In genomic region chr5:126723304-126724295, GRCm38 (mm10) we compare ENCODE assay signal across 30 mouse cellular contexts.
DNase-seq lines count a peak whose midpoint lies in the region; ATAC-seq and TF ChIP-seq lines count a peak whose summit lies in the region.
"Had no signal": no experiment of that assay in that cellular context is flagged by ENCODE, and none has a peak within 500 bp of the region (broad histone marks: within the 10 kb centered on the region; RNA-seq: fewer than 3 reads in every experiment).

No protein-coding gene starts in this region.

- H3ac ChIP-seq in myocyte (ENCODE audit: control insufficient read depth, insufficient read length): no peak overlapping the region

- no peaks in the 10 kb centered on the region for H3K27me3 ChIP-seq in megakaryocyte, embryonic 14.5 days (replicated peaks)
- no peaks in the 10 kb centered on the region for H3K27me3 ChIP-seq in myocyte (ENCODE audit: control insufficient read depth, insufficient read depth, insufficient read length)
- H3K27me3 ChIP-seq in intestine, embryonic 16.5 days (replicated peaks; ENCODE audit: control insufficient read depth, insufficient read depth, low read length): no peaks in the 10 kb centered on the region
- H3K27me3 ChIP-seq: forebrain, embryonic 15.5 days; heart, embryonic 13.5 days; hindbrain, embryonic 15.5 days; limb, embryonic 15.5 days; liver, embryonic 13.5 days had no signal

- no peak overlapping the region for H3K27ac ChIP-seq in intestine, embryonic 16.5 days (ENCODE audit: low read length)
- H3K27ac ChIP-seq: embryonic facial prominence, embryonic 13.5 days; forebrain, embryonic 15.5 days; heart, embryonic 13.5 days; hindbrain, embryonic 10.5 days; hindbrain, embryonic 15.5 days; limb, embryonic 10.5 days; limb, embryonic 15.5 days; liver, embryonic 13.5 days; stomach, postnatal 0 days had no signal

- H3K9me3 ChIP-seq in megakaryocyte, embryonic 14.5 days: peaks cover 66% of the 10 kb centered on the region
- H3K9me3 ChIP-seq in intestine, embryonic 16.5 days (ENCODE audit: control insufficient read depth, low read length): no peaks in the 10 kb centered on the region
- H3K9me3 ChIP-seq: embryonic facial prominence, embryonic 13.5 days; forebrain, embryonic 15.5 days; heart, embryonic 13.5 days; hindbrain, embryonic 10.5 days; hindbrain, embryonic 15.5 days; limb, embryonic 10.5 days; limb, embryonic 15.5 days had no signal

- H3K4me1 ChIP-seq in megakaryocyte, embryonic 14.5 days: no peaks in the 10 kb centered on the region
- no peaks in the 10 kb centered on the region for H3K4me1 ChIP-seq in intestine, embryonic 16.5 days (ENCODE audit: control insufficient read depth, insufficient read depth, low read length)
- H3K4me1 ChIP-seq: forebrain, embryonic 15.5 days; heart, embryonic 13.5 days; hindbrain, embryonic 10.5 days; hindbrain, embryonic 15.5 days; limb, embryonic 15.5 days; liver, embryonic 13.5 days had no signal

- DNase-seq in heart, adult 11 months: peak; percentile 64
- DNase-seq in heart, postnatal 4 days: no peak
- no peak for DNase-seq in adrenal gland, adult 8-10 months
- DNase-seq: cerebellum, adult 8-10 months; cerebellum, postnatal 25 days; heart, postnatal 10 days; kidney, adult 2 months; layer of hippocampus, postnatal 36 days; liver, embryonic 13.5 days; lung, adult 18-20 months; lung, postnatal 4 days; midbrain, embryonic 14.5 days; right cerebral cortex, postnatal 4 days; thymus, adult 18-20 months; thymus, postnatal 25 days had no signal

- 66% methylated on average over 10 of the region's 10 CpGs for WGBS in intestine, embryonic 16.5 days

- peak overlapping the region; percentile 17 for H3K4me3 ChIP-seq in megakaryocyte, embryonic 14.5 days (replicated peaks)
- no peak overlapping the region for H3K4me3 ChIP-seq in myocyte
- no peak overlapping the region for H3K4me3 ChIP-seq in intestine, embryonic 16.5 days (ENCODE audit: low read length)
- H3K4me3 ChIP-seq: embryonic facial prominence, embryonic 13.5 days; erythroblast, embryonic 14.5 days; forebrain, embryonic 15.5 days; heart, embryonic 13.5 days; hindbrain, embryonic 10.5 days; hindbrain, embryonic 15.5 days; limb, embryonic 10.5 days; limb, embryonic 15.5 days; liver, embryonic 13.5 days had no signal

- no peaks in the 10 kb centered on the region for H3K79me2 ChIP-seq in myocyte (ENCODE audit: control insufficient read depth, insufficient read depth)

- no peak for ATAC-seq in megakaryocyte, adult 5-6 weeks (ENCODE audit: poor library complexity, severe bottlenecking)
- ATAC-seq in intestine, embryonic 16.5 days: no peak
- ATAC-seq: forebrain, embryonic 15.5 days; inflammation-experienced regulatory T-cells, adult 6 months; lung, postnatal 0 days had no signal

- H3K36me3 ChIP-seq in megakaryocyte, embryonic 14.5 days (replicated peaks; ENCODE audit: low read length): no peaks in the 10 kb centered on the region
- H3K36me3 ChIP-seq in myocyte (ENCODE audit: control insufficient read depth, insufficient read depth): no peaks in the 10 kb centered on the region
- no peaks in the 10 kb centered on the region for H3K36me3 ChIP-seq in intestine, embryonic 16.5 days (ENCODE audit: control insufficient read depth, insufficient read depth, low read length)
- H3K36me3 ChIP-seq: embryonic facial prominence, embryonic 13.5 days; forebrain, embryonic 15.5 days; heart, embryonic 13.5 days; hindbrain, embryonic 10.5 days; hindbrain, embryonic 15.5 days; limb, embryonic 10.5 days; limb, embryonic 15.5 days; liver, embryonic 13.5 days had no signal

- TF ChIP-seq POLR2A in myocyte (IDR thresholded peaks at IDR 0.05; ENCODE audit: insufficient read length, low read depth): no peak

- H3K4me2 ChIP-seq in myocyte (ENCODE audit: low read depth): peak overlapping the region; percentile 47
- H3K4me2 ChIP-seq in intestine, embryonic 16.5 days (ENCODE audit: low read depth, low read length): no peak overlapping the region
- H3K4me2 ChIP-seq: embryonic facial prominence, embryonic 13.5 days; forebrain, embryonic 15.5 days; heart, embryonic 13.5 days; hindbrain, embryonic 15.5 days; limb, embryonic 15.5 days; liver, embryonic 13.5 days had no signal

- no peak overlapping the region for H3K9ac ChIP-seq in intestine, embryonic 16.5 days (ENCODE audit: low read depth, low read length)
- H3K9ac ChIP-seq: embryonic facial prominence, embryonic 13.5 days; forebrain, embryonic 15.5 days; heart, embryonic 13.5 days; hindbrain, embryonic 15.5 days; limb, embryonic 15.5 days; liver, embryonic 13.5 days had no signal

TF ChIP-seq in myocyte, 11 proteins besides CTCF, POLR2A, EP300 and RAD21:
- TF ChIP-seq USF1 (IDR thresholded peaks at IDR 0.05; ENCODE audit: low read depth) (no peak), TCF12 (IDR thresholded peaks at IDR 0.05; ENCODE audit: insufficient read depth, poor library complexity, severe bottlenecking) (no peak)
